Mouse (Mus musculus) megakaryocyte, embryonic 14.5 days (primary cell): ENCODE results near the gene Apmap. TPM values are rescaled to one million over a fixed set of nuclear protein-coding genes. Genes with fewer than 3 reads are reported as not detected.

Experiments
- H3K27me3 ChIP-seq: replicated peaks from 2 replicates; pipeline ENCODE3; 2012; ENCODE audit warnings: inconsistent platforms
- H3K36me3 ChIP-seq: replicated peaks from 2 replicates; pipeline ENCODE3; 2012; ENCODE audit warnings: low read length, inconsistent platforms, mixed read lengths
- H3K4me1 ChIP-seq: 2 replicates; pipeline ENCODE4 v1.6.1; 2012; ENCODE audit warnings: inconsistent platforms
- H3K4me3 ChIP-seq: replicated peaks from 2 replicates; pipeline ENCODE3; 2012; ENCODE audit warnings: moderate library complexity, mild to moderate bottlenecking, inconsistent platforms
- H3K9me3 ChIP-seq: 2 replicates; pipeline ENCODE4 v1.6.1; 2012; ENCODE audit warnings: inconsistent platforms
- FLI1 ChIP-seq: IDR thresholded peaks from 2 replicates; pipeline ENCODE4 v1.6.1; 2012; ENCODE audit warnings: low read length, inconsistent platforms, mixed read lengths
- GATA1 ChIP-seq: IDR thresholded peaks from 3 replicates; pipeline ENCODE4 v1.6.1; 2012; ENCODE audit warnings: mixed read lengths, low read length, inconsistent platforms, borderline replicate concordance
- polyA plus RNA-seq: library from polyadenylated mRNA; stranded (reverse); fragments of >175 nt; gene quantifications from 2 replicates; pipeline ENCODE4 v1.2.3, GENCODE M21; 2012; ENCODE audit warnings: low replicate concordance; ENCODE audit not compliant: insufficient read depth

The Apmap gene
- polyA plus RNA-seq, 1 experiment = 29.0 TPM

- no peak overlapping the region for H3K4me3 ChIP-seq
- peaks cover 24% of the 10 kb centered on the region for H3K36me3 ChIP-seq
- H3K9me3 ChIP-seq = no peaks in the 10 kb centered on the region
- peaks cover 60% of the 10 kb centered on the region for H3K27me3 ChIP-seq
- TF ChIP-seq GATA1 (no peak), FLI1 (no peak)
- peaks cover 14% of the 10 kb centered on the region for H3K4me1 ChIP-seq
Observed at GRCm38 (mm10) chr2:150624926-150625325, 16.6 kb upstream of the Apmap start.

GRCm38 (mm10) chr2:150623957-150624356, 15.6 kb upstream of the Apmap start:
- Histone ChIP-seq H3K4me1 (peaks cover 14% of the 10 kb centered on the region), H3K27me3 (peaks cover 59% of the 10 kb centered on the region), H3K9me3 (no peaks in the 10 kb centered on the region), H3K4me3 (no peak overlapping the region), H3K36me3 (peaks cover 24% of the 10 kb centered on the region)
- no peak for TF ChIP-seq GATA1
- no peak for TF ChIP-seq FLI1

GRCm38 (mm10) chr2:150621698-150622097, 13.3 kb upstream of the Apmap start:
- peaks cover 23% of the 10 kb centered on the region for H3K36me3 ChIP-seq

GRCm38 (mm10) chr2:150610097-150610496, 1.7 kb upstream of the Apmap start:
- H3K9me3 ChIP-seq = no peaks in the 10 kb centered on the region
- TF ChIP-seq FLI1 = no peak
- TF ChIP-seq GATA1 = no peak
- peaks cover 12% of the 10 kb centered on the region for H3K27me3 ChIP-seq
- H3K36me3 ChIP-seq = no peaks in the 10 kb centered on the region
- H3K4me3 ChIP-seq = no peak overlapping the region
- H3K4me1 ChIP-seq = peaks cover 34% of the 10 kb centered on the region

More at GRCm38 (mm10) chr2:150621698-150622097, 13.3 kb upstream of the Apmap start:
- TF ChIP-seq GATA1 = no peak
- no peak for TF ChIP-seq FLI1
- H3K4me3 ChIP-seq = no peak overlapping the region
- H3K27me3 ChIP-seq = peaks cover 64% of the 10 kb centered on the region
- H3K9me3 ChIP-seq = no peaks in the 10 kb centered on the region
- peaks cover 5% of the 10 kb centered on the region for H3K4me1 ChIP-seq

GRCm38 (mm10) chr2:150608872-150609560, 649 bp upstream of the Apmap start:
- TF ChIP-seq FLI1 (no peak), GATA1 (no peak)
- no peaks in the 10 kb centered on the region for H3K9me3 ChIP-seq
- H3K27me3 ChIP-seq = peaks cover 12% of the 10 kb centered on the region
- peak overlapping the region; percentile 99 for H3K4me3 ChIP-seq
- H3K36me3 ChIP-seq = peaks cover 8% of the 10 kb centered on the region
- peaks cover 39% of the 10 kb centered on the region for H3K4me1 ChIP-seq

DNA sequence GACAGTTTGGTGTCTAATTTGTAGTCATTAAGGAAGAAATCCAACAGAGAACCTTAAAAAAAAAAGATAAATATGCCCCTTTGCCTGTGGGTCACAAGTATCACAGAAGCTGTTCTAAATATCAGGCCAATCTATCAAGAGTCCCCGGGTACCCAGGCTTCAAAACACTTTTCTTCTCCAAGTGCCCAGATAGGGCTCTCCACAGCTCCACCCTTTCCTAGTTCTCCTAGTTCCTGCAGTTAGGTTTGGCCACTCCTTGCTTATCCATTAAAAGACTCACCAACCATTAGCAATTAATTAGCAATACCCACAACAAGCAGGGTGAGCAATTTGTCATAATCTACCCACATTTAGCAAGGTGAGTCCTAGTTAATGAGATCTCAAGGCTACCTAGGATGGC, 1.3 kb downstream of the Apmap start:
- Histone ChIP-seq H3K36me3 (peaks cover 17% of the 10 kb centered on the region), H3K27me3 (peaks cover 7% of the 10 kb centered on the region), H3K4me3 (peak overlapping the region; percentile 99), H3K9me3 (no peaks in the 10 kb centered on the region), H3K4me1 (peaks cover 40% of the 10 kb centered on the region)
- TF ChIP-seq FLI1 = no peak
- TF ChIP-seq GATA1 = no peak

- peaks cover 38% of the 10 kb centered on the region for H3K4me1 ChIP-seq
- H3K9me3 ChIP-seq = no peaks in the 10 kb centered on the region
- TF ChIP-seq FLI1 = no peak
- no peak for TF ChIP-seq GATA1
- H3K4me3 ChIP-seq = no peak overlapping the region
- peaks cover 22% of the 10 kb centered on the region for H3K36me3 ChIP-seq
- no peaks in the 10 kb centered on the region for H3K27me3 ChIP-seq
Observed at GRCm38 (mm10) chr2:150604802-150605201, 3.6 kb downstream of the Apmap start.

DNA sequence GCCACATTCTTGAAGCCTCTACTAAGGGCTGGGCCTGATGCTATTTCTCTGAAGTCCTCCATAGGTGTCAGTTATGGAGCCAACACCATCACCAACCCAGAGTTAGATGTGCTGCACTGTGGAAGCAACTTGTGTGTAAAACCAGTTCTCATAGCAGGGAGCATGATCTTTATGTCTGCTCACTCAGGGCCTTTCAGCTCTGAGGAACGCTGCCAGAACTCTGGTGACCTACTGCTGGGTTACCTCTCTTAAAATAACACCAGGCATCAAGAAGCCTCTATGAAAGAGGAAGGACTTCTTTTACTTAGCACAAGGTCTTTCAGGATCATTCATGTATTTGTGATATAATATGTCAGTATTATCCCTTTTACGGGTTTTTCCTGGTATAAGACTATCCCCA, 6.2 kb downstream of the Apmap start:
- Histone ChIP-seq H3K27me3 (no peaks in the 10 kb centered on the region), H3K9me3 (no peaks in the 10 kb centered on the region), H3K4me3 (no peak overlapping the region), H3K36me3 (peaks cover 35% of the 10 kb centered on the region), H3K4me1 (peaks cover 17% of the 10 kb centered on the region)
- TF ChIP-seq FLI1 (no peak), GATA1 (no peak)

DNA sequence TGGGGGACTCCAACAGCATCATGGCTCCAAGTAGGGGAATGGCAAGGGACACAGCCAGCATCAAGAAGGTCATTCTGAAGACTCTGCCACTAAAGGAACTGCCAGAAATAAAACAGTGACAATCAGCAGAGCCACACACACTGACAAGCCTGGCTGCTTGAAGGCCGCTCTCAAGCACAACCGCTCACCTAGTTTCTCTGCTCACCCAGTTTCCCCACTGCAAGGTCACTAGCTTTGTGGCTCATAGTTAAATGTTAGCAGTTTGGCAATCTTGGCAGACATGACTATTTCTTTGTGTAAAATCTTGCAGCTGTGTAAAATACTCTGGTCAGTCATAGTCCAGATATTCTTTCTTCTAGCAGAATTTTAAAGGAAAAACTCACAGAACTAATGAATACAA, 8.1 kb downstream of the Apmap start:
- Histone ChIP-seq H3K9me3 (no peaks in the 10 kb centered on the region), H3K4me3 (no peak overlapping the region), H3K27me3 (no peaks in the 10 kb centered on the region), H3K4me1 (peaks cover 15% of the 10 kb centered on the region; the same call in 1 of the 2 replicates), H3K36me3 (peaks cover 50% of the 10 kb centered on the region)
- no peak for TF ChIP-seq GATA1
- no peak for TF ChIP-seq FLI1

- no peak for TF ChIP-seq FLI1
- TF ChIP-seq GATA1 = no peak
- no peaks in the 10 kb centered on the region for H3K27me3 ChIP-seq
- peaks cover 3% of the 10 kb centered on the region; the same call in 1 of the 2 replicates for H3K4me1 ChIP-seq
- H3K9me3 ChIP-seq = no peaks in the 10 kb centered on the region
- H3K36me3 ChIP-seq = peaks cover 67% of the 10 kb centered on the region
- H3K4me3 ChIP-seq = no peak overlapping the region
Observed at GRCm38 (mm10) chr2:150595411-150596190, 12.8 kb downstream of the Apmap start.
